Mouse (Mus musculus): ENCODE measurements around the gene Tulp3. TPM values are rescaled to one million over a fixed set of nuclear protein-coding genes. Genes with fewer than 3 reads are reported as not detected.

Gene Tulp3
- total and polyA plus RNA-seq, 3 experiments: 5.3 to 19.2 TPM; not detected in 1

DNA sequence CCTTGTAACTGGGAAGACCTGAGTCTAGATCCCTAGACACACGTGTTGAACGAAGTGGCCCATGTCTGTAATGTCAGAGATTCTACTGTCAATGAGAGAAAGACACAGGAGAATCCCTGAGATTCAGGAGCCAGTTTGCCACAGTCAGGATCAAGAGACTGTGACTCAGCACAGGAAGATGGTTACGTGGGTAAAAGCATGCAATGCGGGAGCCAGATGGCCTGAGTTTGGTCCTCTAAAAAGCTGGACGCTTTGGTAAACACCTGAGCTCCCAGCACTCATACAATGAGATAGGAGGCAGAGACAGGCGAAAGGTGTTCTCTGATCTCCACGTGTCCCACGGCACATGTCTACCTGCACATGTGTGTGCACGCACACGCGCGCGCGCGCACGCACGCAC lies 82.9 kb downstream of the Tulp3 start:
- no peak for TF ChIP-seq NRF1 (IDR thresholded peaks at IDR 0.05; ENCODE audit: insufficient read depth, low read depth, low read length, poor library complexity, severe bottlenecking)
- no peak for TF ChIP-seq MEF2A (IDR thresholded peaks at IDR 0.05; ENCODE audit: extremely low read depth, insufficient replicate concordance, low read depth, low read length, poor library complexity, severe bottlenecking)
- no peak for TF ChIP-seq TAL1 (IDR thresholded peaks at IDR 0.05; ENCODE audit: low read length)
- TF ChIP-seq MAZ (IDR thresholded peaks at IDR 0.05; ENCODE audit: low read depth, low read length): no peak
- TF ChIP-seq NELFE (IDR thresholded peaks at IDR 0.05; ENCODE audit: low read depth, low read length): no peak
- TF ChIP-seq SIN3A (IDR thresholded peaks at IDR 0.05; ENCODE audit: low read length): no peak
- no peak for TF ChIP-seq UBTF (IDR thresholded peaks at IDR 0.05; ENCODE audit: borderline replicate concordance, insufficient read depth, low read depth, low read length)
- no peak for TF ChIP-seq USF2 (IDR thresholded peaks at IDR 0.05; ENCODE audit: borderline replicate concordance in 1 of 2, insufficient read depth in 1 of 2, low read depth in 1 of 2, low read length in 2 of 2)
- no peak for TF ChIP-seq ZMIZ1 (IDR thresholded peaks at IDR 0.05; ENCODE audit: low read depth, low read length)
- no peak for TF ChIP-seq GATA1 (IDR thresholded peaks at IDR 0.05; ENCODE audit: low read depth, low read length)
- H3K4me1 ChIP-seq (ENCODE audit: control insufficient read depth in 1 of 2, insufficient read depth in 2 of 2, low read length in 2 of 2): no peaks in the 10 kb centered on the region
- H3K9ac ChIP-seq (ENCODE audit: control insufficient read depth, low read depth, low read length, poor library complexity, severe bottlenecking): no peak overlapping the region
- no peak for DNase-seq (ENCODE audit: low read depth, low spot score)
- H3K36me3 ChIP-seq (ENCODE audit: control insufficient read depth in 1 of 2, insufficient read depth in 2 of 2, low read length in 2 of 2): no peaks in the 10 kb centered on the region
- no peaks in the 10 kb centered on the region for H3K9me3 ChIP-seq (replicated peaks; ENCODE audit: insufficient read depth, low read length)
- no peaks in the 10 kb centered on the region for H3K79me2 ChIP-seq (ENCODE audit: control insufficient read depth, insufficient read depth, low read length, poor library complexity)
- no peak overlapping the region for H3K27ac ChIP-seq (ENCODE audit: control insufficient read depth, low read depth, low read length)
- no peaks in the 10 kb centered on the region for H3K27me3 ChIP-seq (ENCODE audit: control insufficient read depth in 1 of 2, insufficient read depth in 2 of 2, low read length in 2 of 2)
- H3K4me3 ChIP-seq (ENCODE audit: control insufficient read depth in 1 of 2, insufficient read depth in 1 of 2, low read depth in 2 of 2, low read length in 2 of 2): no peak overlapping the region

Other genes with a start within 250 kb of the Tulp3 start
- 0.08 TPM in 1 of 2 replicates, not detected in the other for gene Tspan9, start 212.3 kb downstream of the Tulp3 start, total RNA-seq (2012; rRNA removed)
- gene Tspan9, start 212.3 kb downstream of the Tulp3 start, polyA plus RNA-seq (2012; ENCODE audit: insufficient read depth in 1 of 2, insufficient read length in 2 of 2, low read depth in 1 of 2, low replicate concordance in 2 of 2, missing spikeins in 1 of 2): 1 to 10 TPM in 1 of 2 experiments, not detected in 1; 3.4 TPM
- not detected in 2 replicates for gene Tead4, start 55.0 kb downstream of the Tulp3 start, total RNA-seq (2012; rRNA removed)
- not detected for gene Tead4, start 55.0 kb downstream of the Tulp3 start, polyA plus RNA-seq (2012; ENCODE audit: insufficient read depth in 1 of 2, insufficient read length in 2 of 2, low read depth in 1 of 2, low replicate concordance in 2 of 2, missing spikeins in 1 of 2)
- 40.1 and 46.8 TPM in 2 replicates for gene Rhno1, start 7.1 kb upstream of the Tulp3 start, total RNA-seq (2012; rRNA removed)
- 100 to 1,000 TPM in 1 of 2 experiments, 10 to 100 TPM in 1; 88.1 to 137 TPM for gene Rhno1, start 7.1 kb upstream of the Tulp3 start, polyA plus RNA-seq (2012; ENCODE audit: insufficient read depth in 1 of 2, insufficient read length in 2 of 2, low read depth in 1 of 2, low replicate concordance in 2 of 2, missing spikeins in 1 of 2)
- 13.7 and 14.7 TPM in 2 replicates for gene Foxm1, start 7.1 kb upstream of the Tulp3 start, total RNA-seq (2012; rRNA removed)
- gene Foxm1, start 7.1 kb upstream of the Tulp3 start, polyA plus RNA-seq (2012; ENCODE audit: insufficient read depth in 1 of 2, insufficient read length in 2 of 2, low read depth in 1 of 2, low replicate concordance in 2 of 2, missing spikeins in 1 of 2): 10 to 100 TPM; 31.1 to 61.9 TPM
- gene Tex52, start 19.6 kb upstream of the Tulp3 start, total RNA-seq (2012; rRNA removed): not detected in 2 replicates
- under 1 TPM in 1 of 2 experiments, not detected in 1; 0.07 TPM for gene Tex52, start 19.6 kb upstream of the Tulp3 start, polyA plus RNA-seq (2012; ENCODE audit: insufficient read depth in 1 of 2, insufficient read length in 2 of 2, low read depth in 1 of 2, low replicate concordance in 2 of 2, missing spikeins in 1 of 2)
- gene Gm44596, start 19.7 kb upstream of the Tulp3 start, total RNA-seq (2012; rRNA removed): not detected in 2 replicates
- gene Gm44596, start 19.7 kb upstream of the Tulp3 start, polyA plus RNA-seq (2012; ENCODE audit: insufficient read depth in 1 of 2, insufficient read length in 2 of 2, low read depth in 1 of 2, low replicate concordance in 2 of 2, missing spikeins in 1 of 2): not detected
- 0.04 TPM in 1 of 2 replicates, not detected in the other for gene Nrip2, start 43.4 kb upstream of the Tulp3 start, total RNA-seq (2012; rRNA removed)
- under 1 TPM in 1 of 2 experiments, not detected in 1; 0.86 TPM for gene Nrip2, start 43.4 kb upstream of the Tulp3 start, polyA plus RNA-seq (2012; ENCODE audit: insufficient read depth in 1 of 2, insufficient read length in 2 of 2, low read depth in 1 of 2, low replicate concordance in 2 of 2, missing spikeins in 1 of 2)
- 16.6 and 17.8 TPM in 2 replicates for gene Itfg2, start 69.1 kb upstream of the Tulp3 start, total RNA-seq (2012; rRNA removed)
- gene Itfg2, start 69.1 kb upstream of the Tulp3 start, polyA plus RNA-seq (2012; ENCODE audit: insufficient read depth in 1 of 2, insufficient read length in 2 of 2, low read depth in 1 of 2, low replicate concordance in 2 of 2, missing spikeins in 1 of 2): 10 to 100 TPM in 1 of 2 experiments, not detected in 1; 44.8 TPM
- gene Fkbp4, start 82.8 kb upstream of the Tulp3 start, total RNA-seq (2012; rRNA removed): 332 and 333 TPM in 2 replicates
- gene Fkbp4, start 82.8 kb upstream of the Tulp3 start, polyA plus RNA-seq (2012; ENCODE audit: insufficient read depth in 1 of 2, insufficient read length in 2 of 2, low read depth in 1 of 2, low replicate concordance in 2 of 2, missing spikeins in 1 of 2): 100 to 1,000 TPM; 426 to 934 TPM
- gene Pzp, start 170.9 kb upstream of the Tulp3 start, total RNA-seq (2012; rRNA removed): not detected in 2 replicates
- not detected for gene Pzp, start 170.9 kb upstream of the Tulp3 start, polyA plus RNA-seq (2012; ENCODE audit: insufficient read depth in 1 of 2, insufficient read length in 2 of 2, low read depth in 1 of 2, low replicate concordance in 2 of 2, missing spikeins in 1 of 2)
- 0.08 and 0.10 TPM in 2 replicates for gene A2ml1, start 225.8 kb upstream of the Tulp3 start, total RNA-seq (2012; rRNA removed)
- gene A2ml1, start 225.8 kb upstream of the Tulp3 start, polyA plus RNA-seq (2012; ENCODE audit: insufficient read depth in 1 of 2, insufficient read length in 2 of 2, low read depth in 1 of 2, low replicate concordance in 2 of 2, missing spikeins in 1 of 2): under 1 TPM in 1 of 2 experiments, not detected in 1; 0.25 TPM

Measured in MEL (cell line).